Comparison of ENCODE assay signal across 23 mouse cellular contexts in the genomic region with DNA sequence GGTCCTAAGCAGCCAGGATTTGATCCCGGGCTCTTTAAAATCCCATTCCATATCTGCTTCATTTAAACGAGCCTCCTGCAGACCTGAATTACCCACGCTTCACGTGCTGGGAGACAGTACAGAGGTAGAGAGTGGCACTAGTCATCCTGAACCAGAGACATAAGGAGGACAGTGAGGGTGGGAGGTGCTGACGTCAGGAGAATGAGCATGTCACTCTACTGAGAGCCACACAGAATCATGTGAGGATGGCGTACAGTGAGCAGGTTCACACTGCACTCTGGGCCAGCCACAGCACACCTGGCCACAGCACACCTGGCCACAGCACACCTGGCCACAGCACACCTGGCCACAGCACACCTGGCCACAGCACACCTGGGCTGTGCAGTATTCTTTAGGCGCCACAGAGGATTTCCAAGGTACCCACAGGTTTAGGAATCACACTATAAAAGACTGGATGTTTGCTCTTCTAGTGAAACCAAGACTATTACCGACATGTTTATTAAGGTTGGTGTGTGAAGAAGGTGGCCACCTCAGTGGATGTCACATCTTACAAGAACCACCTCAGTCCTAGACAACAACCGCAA.
DNase-seq lines count a peak whose midpoint lies in the region; ATAC-seq and TF ChIP-seq lines count a peak whose summit lies in the region.
"Had no signal": no experiment of that assay in that cellular context is flagged by ENCODE, and none has a peak within 500 bp of the region (broad histone marks: within the 10 kb centered on the region; RNA-seq: fewer than 3 reads in every experiment).

No protein-coding gene starts in this region.

- no peak for DNase-seq in frontal cortex, postnatal 14 days (ENCODE audit: low spot score in 2 of 2)
- no peak for DNase-seq in heart, adult 9 months (ENCODE audit: low spot score in 2 of 2)
- peak; percentile 69 for DNase-seq in midbrain, embryonic 11.5 days (ENCODE audit: low spot score, missing footprints)
- no peak for DNase-seq in adrenal gland, postnatal 36 days
- DNase-seq: adrenal gland, postnatal 10 days; cerebellum, adult 8-10 months; gastrocnemius, postnatal 36 days; layer of hippocampus, adult 9-11 months; left cerebral cortex, postnatal 4 days; lung, embryonic 14.5 days; thymus, adult 2 months; thymus, postnatal 4 days had no signal

- peaks cover 58% of the 10 kb centered on the region for H3K4me1 ChIP-seq in heart, embryonic 13.5 days
- peaks cover 3% of the 10 kb centered on the region; the same call in 1 of the 2 replicates for H3K4me1 ChIP-seq in midbrain, embryonic 11.5 days (ENCODE audit: control insufficient read depth, insufficient read depth, low read length)
- peaks cover 8% of the 10 kb centered on the region for H3K4me1 ChIP-seq in midbrain, embryonic 15.5 days
- H3K4me1 ChIP-seq: limb, embryonic 15.5 days had no signal

- WGBS in heart, embryonic 13.5 days: 70% methylated on average over 9 of the region's 9 CpGs
- WGBS in midbrain, embryonic 11.5 days: 90% methylated on average over 9 of the region's 9 CpGs
- WGBS in midbrain, embryonic 15.5 days: 90% methylated on average over 9 of the region's 9 CpGs

- H3K9ac ChIP-seq in heart, embryonic 13.5 days: no peak overlapping the region; the same call in 1 of the 2 replicates
- no peak overlapping the region for H3K9ac ChIP-seq in midbrain, embryonic 11.5 days (ENCODE audit: low read length)
- no peak overlapping the region for H3K9ac ChIP-seq in midbrain, embryonic 15.5 days
- H3K9ac ChIP-seq: hindbrain, embryonic 13.5 days; kidney, embryonic 15.5 days; limb, embryonic 15.5 days; liver, embryonic 14.5 days; lung, embryonic 14.5 days had no signal

- H3K36me3 ChIP-seq in heart, embryonic 13.5 days: peaks cover 74% of the 10 kb centered on the region
- 0 out of 2 replicates have a peak, but pooled peaks cover 2% of the 10 kb centered on the region for H3K36me3 ChIP-seq in midbrain, embryonic 11.5 days (ENCODE audit: control insufficient read depth, insufficient read depth, low read length)
- H3K36me3 ChIP-seq in midbrain, embryonic 15.5 days (replicated peaks): peaks cover 18% of the 10 kb centered on the region; the same call in 1 of the 2 replicates
- H3K36me3 ChIP-seq in myocyte (ENCODE audit: control insufficient read depth, insufficient read depth): peaks cover 97% of the 10 kb centered on the region

- TF ChIP-seq POLR2A in myocyte (IDR thresholded peaks at IDR 0.05; ENCODE audit: insufficient read length, low read depth): peak; percentile 61

- H3K27me3 ChIP-seq in heart, embryonic 13.5 days (replicated peaks): no peaks in the 10 kb centered on the region
- H3K27me3 ChIP-seq in midbrain, embryonic 11.5 days (ENCODE audit: control insufficient read depth, insufficient read depth, low read length): no peaks in the 10 kb centered on the region
- no peaks in the 10 kb centered on the region for H3K27me3 ChIP-seq in midbrain, embryonic 15.5 days (replicated peaks)
- H3K27me3 ChIP-seq in myocyte (ENCODE audit: control insufficient read depth, insufficient read depth, insufficient read length): no peaks in the 10 kb centered on the region
- H3K27me3 ChIP-seq: hindbrain, embryonic 13.5 days; kidney, embryonic 15.5 days; limb, embryonic 15.5 days had no signal

- peak; percentile 82; the same call in 1 of the 2 replicates for ATAC-seq in frontal cortex, adult (ENCODE audit: low TSS enrichment)
- no peak for ATAC-seq in heart, embryonic 13.5 days (ENCODE audit: extremely low read depth, insufficient number of reproducible peaks, low FRiP score, low TSS enrichment)
- ATAC-seq in midbrain, embryonic 11.5 days (ENCODE audit: low FRiP score): no peak
- ATAC-seq in midbrain, embryonic 15.5 days (replicated peaks): no peak; the same call in 1 of the 2 replicates
- ATAC-seq: activated CD4-positive, CD25-positive, alpha-beta regulatory T cell, adult 4 months; forebrain, embryonic 14.5 days; midbrain, embryonic 16.5 days had no signal

- no peaks in the 10 kb centered on the region for H3K9me3 ChIP-seq in heart, embryonic 13.5 days
- no peaks in the 10 kb centered on the region for H3K9me3 ChIP-seq in midbrain, embryonic 11.5 days (ENCODE audit: control insufficient read depth, low read length)
- H3K9me3 ChIP-seq in midbrain, embryonic 15.5 days: no peaks in the 10 kb centered on the region
- H3K9me3 ChIP-seq: hindbrain, embryonic 13.5 days; kidney, embryonic 15.5 days; limb, embryonic 15.5 days had no signal

- H3K4me2 ChIP-seq in heart, embryonic 13.5 days: no peak overlapping the region
- no peak overlapping the region for H3K4me2 ChIP-seq in midbrain, embryonic 11.5 days
- H3K4me2 ChIP-seq in midbrain, embryonic 15.5 days: no peak overlapping the region
- no peak overlapping the region for H3K4me2 ChIP-seq in myocyte (ENCODE audit: low read depth)
- H3K4me2 ChIP-seq: hindbrain, embryonic 13.5 days; kidney, embryonic 15.5 days; limb, embryonic 15.5 days; lung, embryonic 14.5 days had no signal

- H3K79me2 ChIP-seq in myocyte (ENCODE audit: control insufficient read depth, insufficient read depth): peaks cover 99% of the 10 kb centered on the region

- H3K27ac ChIP-seq in heart, embryonic 13.5 days (replicated peaks): peak overlapping the region; percentile 80
- H3K27ac ChIP-seq in midbrain, embryonic 11.5 days (ENCODE audit: low read depth, low read length): no peak overlapping the region
- H3K27ac ChIP-seq in midbrain, embryonic 15.5 days: no peak overlapping the region
- H3K27ac ChIP-seq: hindbrain, embryonic 13.5 days; limb, embryonic 15.5 days; liver, embryonic 14.5 days had no signal

- H3K4me3 ChIP-seq in heart, embryonic 13.5 days: no peak overlapping the region
- no peak overlapping the region for H3K4me3 ChIP-seq in midbrain, embryonic 11.5 days (ENCODE audit: low read depth, low read length)
- no peak overlapping the region for H3K4me3 ChIP-seq in midbrain, embryonic 15.5 days
- no peak overlapping the region for H3K4me3 ChIP-seq in myocyte
- H3K4me3 ChIP-seq: hindbrain, embryonic 13.5 days; kidney, embryonic 15.5 days; limb, embryonic 15.5 days had no signal

- H3ac ChIP-seq in myocyte (ENCODE audit: control insufficient read depth, insufficient read length): no peak overlapping the region

TF ChIP-seq in myocyte, 11 proteins besides CTCF, POLR2A, EP300 and RAD21:
- TF ChIP-seq MAX (IDR thresholded peaks at IDR 0.05; ENCODE audit: low read depth) (no peak), POLR2AphosphoS2 (IDR thresholded peaks at IDR 0.05; ENCODE audit: insufficient read length, low read depth) (peak; percentile 90), USF1 (IDR thresholded peaks at IDR 0.05; ENCODE audit: low read depth) (no peak), MYOD1 (IDR thresholded peaks at IDR 0.05; ENCODE audit: control insufficient read depth in 1 of 3, insufficient read length in 2 of 3, low read depth in 2 of 3) (no peak), SRF (IDR thresholded peaks at IDR 0.05; ENCODE audit: control insufficient read depth, insufficient read length, low read depth) (no peak), TCF3 (IDR thresholded peaks at IDR 0.05; ENCODE audit: insufficient read length, low read depth) (no peak)
